Mouse (Mus musculus) heart, adult 10 weeks (tissue): ENCODE results near the gene Adgrg2. TPM values are rescaled to one million over a fixed set of nuclear protein-coding genes. Genes with fewer than 3 reads are reported as not detected.

Source experiments
- polyA plus RNA-seq: library from polyadenylated mRNA; stranded (reverse); fragments of 350-450 nt; fragmentation: Illumina TruSeq; extraction: RNeasy Lipid Tissue Mini Kit (QIAGEN cat#74804); gene quantifications from one replicate; pipeline ENCODE4 v1.2.3, GENCODE M21; 2014; ENCODE audit warnings: low read depth, low replicate concordance

The Adgrg2 gene
- 1.2 TPM for polyA plus RNA-seq

DNA sequence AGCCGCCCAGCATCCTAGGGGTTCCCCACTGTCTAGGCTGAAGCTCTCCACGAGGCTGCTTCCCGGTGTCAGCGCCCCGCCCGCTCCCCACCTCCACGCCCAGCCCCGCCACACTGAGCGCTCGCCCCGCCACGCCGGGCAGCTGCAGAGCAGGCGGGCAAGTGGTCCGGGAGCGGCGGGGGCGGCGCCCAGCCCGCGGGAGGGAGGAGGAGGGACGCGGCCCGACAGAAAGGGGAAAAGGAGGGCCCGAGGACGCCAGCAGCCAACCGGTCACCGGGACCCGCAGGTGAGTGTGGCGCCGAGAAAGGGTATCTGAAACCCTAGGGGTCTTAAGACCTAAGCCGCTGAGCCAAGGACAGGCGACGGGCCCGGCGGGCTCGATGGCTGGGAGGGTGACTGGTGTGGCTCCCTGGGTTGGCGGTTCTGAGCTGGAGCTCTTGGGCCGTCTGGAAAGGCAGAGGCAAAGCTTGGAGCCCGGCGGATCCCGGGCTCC lies at the start of gene Adgrg2:
TSS of gene Adgrg2 (plus strand) at position 227 of the 493 bp plus-strand sequence.

GRCm38 (mm10) chrX:160502048-160503041 lies 111.9 kb downstream of the Adgrg2 start, which contains the start of gene Phka2:
Gene Phka2, plus strand, starts transcription at chrX:160502166.

Other genes with a start within 250 kb of the Adgrg2 start
- 13.7 TPM for gene Phka2, start 111.5 kb downstream of the Adgrg2 start, polyA plus RNA-seq